Mouse (Mus musculus) liver, embryonic 14.5 days (tissue): Measurements from ENCODE around the gene Fxn. TPM values are rescaled to one million over a fixed set of nuclear protein-coding genes. Genes with fewer than 3 reads are reported as not detected.
A peak's percentile ranks its signal among the peaks of the same experiment; 100 is the strongest.

Experiments used
- ATAC-seq: fragments of 200-750 bp; cut with Nextera tagmentation; 2 replicates; pipeline ENCODE4 v1.8.0; 2017; ENCODE audit warnings: moderate number of reproducible peaks, mild to moderate bottlenecking, moderate library complexity; ENCODE audit not compliant: insufficient read depth
- DNase-seq, 3 experiments: peaks; one replicate each; pipeline ENCODE4 v3.0.0-alpha.2; 2012 to 2013; ENCODE audit warnings: low read depth in 3 of 3, low spot score in 3 of 3
- H3K27ac ChIP-seq: fragments of 300-500 bp; sonication (generic); 2 replicates; pipeline ENCODE4 v1.5.1; 2014; ENCODE audit warnings: moderate library complexity, mild to moderate bottlenecking, control low read depth, inconsistent platforms
- H3K27me3 ChIP-seq: fragments of 300-500 bp; sonication (generic); 2 replicates; pipeline ENCODE4 v1.6.1; 2014; ENCODE audit warnings: mild to moderate bottlenecking, low read length, moderate library complexity; ENCODE audit not compliant: control insufficient read depth, insufficient read depth
- H3K36me3 ChIP-seq: fragments of 300-500 bp; sonication (generic); replicated peaks from 2 replicates; pipeline ENCODE4 v1.6.1; 2014; ENCODE audit warnings: low read depth; ENCODE audit not compliant: control insufficient read depth, insufficient read depth
- H3K4me1 ChIP-seq, 2 experiments: fragments of 200-500 bp in 1 of 2; fragments of 300-500 bp in 1 of 2; sonication (generic) in 1 of 2; replicated peaks; 2 replicates each; pipeline ENCODE4 v1.6.1; 2012 to 2014; ENCODE audit warnings: antibody characterized with exemption in 1 of 2, inconsistent platforms in 1 of 2, low read length in 1 of 2; ENCODE audit not compliant: control insufficient read depth in 2 of 2, insufficient read depth in 2 of 2
- H3K4me2 ChIP-seq: fragments of 300-500 bp; sonication (generic); 2 replicates; pipeline ENCODE4 v1.6.1; 2014; ENCODE audit warnings: low read depth, mild to moderate bottlenecking, control low read depth, moderate library complexity
- H3K4me3 ChIP-seq, 2 experiments: fragments of 200-500 bp in 1 of 2; fragments of 300-500 bp in 1 of 2; sonication (generic) in 1 of 2; 2 replicates each; pipeline ENCODE4 v1.5.1; 2012 to 2014; ENCODE audit warnings: low read depth in 2 of 2, low read length in 2 of 2, mild to moderate bottlenecking in 2 of 2, control low read depth in 1 of 2, inconsistent platforms in 1 of 2, moderate library complexity in 1 of 2; ENCODE audit not compliant: insufficient read depth in 1 of 2
- H3K9ac ChIP-seq: fragments of 300-500 bp; sonication (generic); replicated peaks from 2 replicates; pipeline ENCODE4 v1.6.1; 2014; ENCODE audit warnings: mild to moderate bottlenecking, control low read depth, moderate library complexity
- H3K9me3 ChIP-seq: fragments of 300-500 bp; sonication (generic); 2 replicates; pipeline ENCODE4 v1.6.1; 2016; ENCODE audit warnings: low read length, mixed read lengths; ENCODE audit not compliant: control insufficient read depth
- CTCF ChIP-seq: IDR thresholded peaks from 2 replicates; pipeline ENCODE4 v1.5.1; 2016; ENCODE audit warnings: antibody characterized with exemption, low read depth, control low read depth
- EP300 ChIP-seq: IDR thresholded peaks from 2 replicates; pipeline ENCODE4 v1.6.1; 2016; ENCODE audit warnings: antibody characterized with exemption, low read depth
- WGBS: fragments of 180-500 bp; shearing (Covaris S2); extraction: QIAGEN DNeasy Blood & Tissue Kit; methylation state at CpG from one replicate; pipeline ENCODE4 v1.1.7; 2014; ENCODE audit not compliant: insufficient replicate concordance; 5-methylcytosine and 5-hydroxymethylcytosine counted together
- polyA plus RNA-seq, 2 experiments: library from polyadenylated mRNA; depleted of rRNA in 1 of 2; stranded (reverse) in 1 of 2; unstranded in 1 of 2; fragments of >200 nt; fragmentation: Nextera tagmentation in 1 of 2; extraction: Ambion mirVana in 1 of 2; gene quantifications; 2 replicates each; pipeline versions ENCODE4 v1.2.1 to v1.2.3; 2012 to 2014

Fxn gene
- polyA plus RNA-seq, 2 experiments: 25.3 to 47.4 TPM

DNA sequence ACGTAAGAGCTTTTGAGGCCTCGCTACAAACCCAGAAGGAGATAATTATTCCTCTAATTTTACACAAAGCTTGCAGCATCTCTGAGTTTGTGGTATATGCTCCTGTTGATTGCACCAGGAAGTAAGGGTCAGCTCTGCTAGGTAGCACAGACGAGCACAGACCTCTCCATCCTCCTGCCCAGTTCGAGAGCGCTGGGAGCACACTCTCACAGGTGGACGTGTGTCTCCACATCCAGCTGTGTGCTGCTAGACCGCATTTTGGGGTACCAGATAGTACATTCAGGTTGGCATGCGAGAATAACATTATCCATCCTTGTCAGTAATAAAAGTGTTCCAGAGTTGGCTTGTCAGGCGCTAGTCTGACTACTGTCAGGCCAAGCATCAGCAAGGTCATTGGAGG, 61.4 kb downstream of the Fxn start:
- 64% methylated on average over 9 of the region's 9 CpGs for WGBS

DNA sequence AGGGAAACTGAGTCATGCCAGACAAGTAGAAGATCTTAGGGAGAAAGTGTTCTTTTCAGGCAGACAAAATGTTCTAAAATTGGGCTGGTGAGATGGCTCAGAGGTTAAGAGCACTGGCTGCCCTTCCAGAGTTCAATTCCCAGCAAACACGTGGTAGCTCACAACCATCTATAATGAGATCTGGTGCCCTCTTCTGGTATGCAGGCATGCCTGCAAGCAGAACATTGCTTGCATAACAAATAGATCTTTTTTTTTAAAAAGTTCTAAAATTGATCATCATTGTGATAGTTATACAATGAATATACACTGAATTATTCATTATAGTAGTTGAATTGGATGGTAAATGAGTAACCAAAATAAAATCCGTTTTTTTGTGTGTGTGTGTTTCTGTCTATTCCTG, 62.1 kb downstream of the Fxn start:
- H3K9me3 ChIP-seq: no peaks in the 10 kb centered on the region
- H3K27me3 ChIP-seq: peaks cover 2% of the 10 kb centered on the region
- TF ChIP-seq CTCF: peak; percentile 52
- TF ChIP-seq EP300: no peak
- ATAC-seq (no peak), DNase-seq (no peak)
- H3K4me3 ChIP-seq: no peak overlapping the region
- no peak overlapping the region for H3K27ac ChIP-seq
- 24% methylated on average over 2 of the region's 2 CpGs for WGBS
- H3K36me3 ChIP-seq: no peaks in the 10 kb centered on the region
- no peak overlapping the region for H3K9ac ChIP-seq
- H3K4me1 ChIP-seq: no peaks in the 10 kb centered on the region
- H3K4me2 ChIP-seq: no peak overlapping the region

More for the DNA sequence above, 61.4 kb downstream of the Fxn start:
- no peak for DNase-seq
- H3K4me3 ChIP-seq: no peak overlapping the region
- TF ChIP-seq CTCF: no peak
- H3K4me1 ChIP-seq: no peaks in the 10 kb centered on the region
- H3K4me2 ChIP-seq: no peak overlapping the region
- ATAC-seq: no peak
- H3K9ac ChIP-seq: no peak overlapping the region
- H3K9me3 ChIP-seq: no peaks in the 10 kb centered on the region
- peaks cover 9% of the 10 kb centered on the region for H3K27me3 ChIP-seq
- H3K27ac ChIP-seq: no peak overlapping the region
- H3K36me3 ChIP-seq: no peaks in the 10 kb centered on the region

DNA sequence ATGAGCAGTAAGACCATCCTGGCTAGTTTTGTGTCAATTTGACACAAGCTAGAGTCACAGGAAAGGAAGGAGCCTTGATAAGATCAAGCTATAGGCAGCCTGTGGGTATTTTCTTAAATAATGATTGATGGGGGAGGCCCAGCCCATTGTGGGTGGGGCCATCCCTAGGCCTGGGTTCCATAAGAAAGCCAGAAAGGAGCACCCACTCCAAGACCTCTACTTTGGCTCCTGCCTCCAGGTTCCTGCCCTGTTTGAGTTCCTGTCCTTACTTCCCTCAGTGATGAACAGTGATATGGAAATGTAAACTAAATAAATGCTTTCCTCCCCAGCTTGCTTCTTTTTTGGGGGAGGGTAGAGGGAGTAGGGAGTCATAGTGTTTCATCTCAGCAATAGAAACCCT, 62.6 kb downstream of the Fxn start:
- DNase-seq (no peak), ATAC-seq (no peak)
- H3K4me2 ChIP-seq: no peak overlapping the region
- no peaks in the 10 kb centered on the region for H3K27me3 ChIP-seq
- no peak overlapping the region for H3K9ac ChIP-seq
- H3K9me3 ChIP-seq: no peaks in the 10 kb centered on the region
- no peak overlapping the region for H3K4me3 ChIP-seq
- H3K27ac ChIP-seq: no peak overlapping the region
- H3K36me3 ChIP-seq: no peaks in the 10 kb centered on the region
- no peaks in the 10 kb centered on the region for H3K4me1 ChIP-seq
- TF ChIP-seq EP300 (no peak), CTCF (no peak)

DNA sequence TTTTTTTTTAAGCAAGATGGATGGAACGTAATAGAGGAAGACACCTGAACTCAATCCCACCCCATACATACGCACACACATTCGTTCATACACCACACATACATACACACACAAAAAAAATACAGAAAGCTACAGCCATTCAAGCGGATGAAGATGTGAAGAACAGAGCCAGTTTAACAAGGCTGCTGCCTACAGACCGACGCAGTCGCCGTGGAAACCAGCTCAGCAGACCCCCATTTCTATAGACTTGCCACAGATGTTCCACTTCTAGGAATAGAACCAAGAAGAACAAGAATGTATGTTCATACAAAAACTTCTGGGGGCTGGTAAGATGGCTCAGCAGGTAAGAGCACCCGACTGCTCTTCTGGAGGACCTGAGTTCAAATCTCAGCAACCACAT, 63.6 kb downstream of the Fxn start:
- no peak for ATAC-seq

DNA sequence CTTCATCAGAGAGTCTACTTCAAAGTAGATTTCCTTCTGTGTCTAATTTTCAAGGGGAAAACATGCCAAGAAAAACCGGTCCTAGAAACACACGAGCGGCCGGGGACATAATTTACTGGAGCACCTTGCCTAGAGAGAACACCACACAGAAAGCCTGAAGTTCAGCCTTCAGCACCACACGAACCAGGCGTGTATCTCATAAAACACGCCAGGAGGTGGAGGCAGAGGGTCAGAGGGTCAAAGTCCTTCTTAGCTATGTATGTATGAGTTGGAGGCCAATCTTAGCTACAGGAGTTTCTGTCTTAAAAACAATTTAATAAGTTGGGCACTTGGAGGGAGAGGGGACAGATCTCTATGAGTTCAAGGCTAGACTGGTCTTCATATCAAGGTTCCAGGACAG, 65.5 kb downstream of the Fxn start:
- H3K4me3 ChIP-seq: no peak overlapping the region
- H3K9me3 ChIP-seq: no peaks in the 10 kb centered on the region
- DNase-seq (no peak), ATAC-seq (no peak)
- no peaks in the 10 kb centered on the region for H3K36me3 ChIP-seq
- WGBS: 71% methylated on average over 7 of the region's 7 CpGs
- no peak overlapping the region for H3K4me2 ChIP-seq
- no peaks in the 10 kb centered on the region for H3K27me3 ChIP-seq
- TF ChIP-seq CTCF (no peak), EP300 (no peak)
- H3K4me1 ChIP-seq: 0 out of 4 replicates have a peak, but pooled peaks cover 0 to 2% of the 10 kb centered on the region in 2 experiments
- no peak overlapping the region for H3K9ac ChIP-seq
- H3K27ac ChIP-seq: no peak overlapping the region

More for the DNA sequence above, 63.6 kb downstream of the Fxn start:
- 73% methylated on average over 9 of the region's 9 CpGs for WGBS
- no peak overlapping the region for H3K27ac ChIP-seq
- DNase-seq: no peak
- H3K4me1 ChIP-seq: no peaks in the 10 kb centered on the region
- H3K9me3 ChIP-seq: no peaks in the 10 kb centered on the region
- H3K4me2 ChIP-seq: no peak overlapping the region
- no peak overlapping the region for H3K4me3 ChIP-seq
- TF ChIP-seq EP300 (no peak), CTCF (no peak)
- no peaks in the 10 kb centered on the region for H3K27me3 ChIP-seq
- no peak overlapping the region for H3K9ac ChIP-seq
- H3K36me3 ChIP-seq: no peaks in the 10 kb centered on the region

DNA sequence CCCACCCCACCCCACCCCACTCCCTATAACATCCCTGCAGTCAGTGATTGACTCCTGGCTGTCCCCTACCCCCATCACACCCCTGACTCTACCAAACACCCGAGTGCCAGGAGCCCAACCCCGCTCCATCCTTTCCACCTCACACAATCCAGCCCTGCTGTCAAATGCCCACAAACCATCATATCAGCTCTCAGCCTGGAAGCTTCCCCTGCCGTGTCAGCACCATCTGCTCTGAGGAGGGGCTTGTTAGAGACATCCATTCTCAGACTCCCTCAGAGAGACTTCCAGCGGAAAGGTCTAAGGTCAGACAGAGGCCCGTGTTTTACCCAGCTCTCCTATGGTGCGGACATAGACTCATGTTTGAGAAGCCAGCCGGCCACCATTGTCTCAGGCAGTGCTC, 67.1 kb downstream of the Fxn start:
- no peak overlapping the region for H3K4me3 ChIP-seq
- H3K27me3 ChIP-seq: no peaks in the 10 kb centered on the region
- H3K36me3 ChIP-seq: no peaks in the 10 kb centered on the region
- H3K4me2 ChIP-seq: no peak overlapping the region
- 0 out of 4 replicates have a peak, but pooled peaks cover 0 to 2% of the 10 kb centered on the region in 2 experiments for H3K4me1 ChIP-seq
- 30% methylated on average over 7 of the region's 7 CpGs for WGBS
- H3K27ac ChIP-seq: no peak overlapping the region
- no peak for TF ChIP-seq EP300
- TF ChIP-seq CTCF: no peak
- no peak overlapping the region for H3K9ac ChIP-seq
- ATAC-seq (no peak), DNase-seq (no peak)
- no peaks in the 10 kb centered on the region for H3K9me3 ChIP-seq
